Mouse (Mus musculus) C2C12 (cell line): ENCODE measurements around the gene Agpat2.

ENCODE experiments used
- CEBPB ChIP-seq: IDR thresholded peaks from one replicate; pipeline ENCODE4 v1.6.1; 2011; ENCODE audit warnings: low read depth, mild to moderate bottlenecking, control low read depth, moderate library complexity
- CTCF ChIP-seq: IDR thresholded peaks from one replicate; pipeline ENCODE4 v1.5.1; 2011; ENCODE audit not compliant: control insufficient read depth, insufficient read depth, insufficient read length
- FOSL1 ChIP-seq: IDR thresholded peaks from one replicate; pipeline ENCODE4 v1.8.0; 2011; ENCODE audit warnings: mild to moderate bottlenecking, low read length; ENCODE audit not compliant: poor library complexity, insufficient read depth, severe bottlenecking
- MAX ChIP-seq: IDR thresholded peaks from one replicate; pipeline ENCODE4 v1.6.1; 2011; ENCODE audit warnings: mild to moderate bottlenecking, control low read depth
- MYOD1 ChIP-seq: IDR thresholded peaks from one replicate; pipeline ENCODE4 v1.6.1; 2011; ENCODE audit warnings: low read depth; ENCODE audit not compliant: control insufficient read depth, insufficient read length
- MYOG ChIP-seq: IDR thresholded peaks from one replicate; pipeline ENCODE4 v1.6.1; 2011; ENCODE audit not compliant: control insufficient read depth, insufficient read length; ENCODE audit errors: extremely low read depth
- USF1 ChIP-seq: IDR thresholded peaks from one replicate; pipeline ENCODE4 v1.6.1; 2011; ENCODE audit warnings: low read depth, mild to moderate bottlenecking, control low read depth, moderate library complexity

- TF ChIP-seq CTCF = no peak
- no peak for TF ChIP-seq MAX
- no peak for TF ChIP-seq USF1
- TF ChIP-seq FOSL1 = no peak
- TF ChIP-seq CEBPB = no peak
- no peak for TF ChIP-seq MYOG
- no peak for TF ChIP-seq MYOD1
Measured at GRCm38 (mm10) chr2:26582203-26582602, 22.0 kb downstream of the Agpat2 start.
